Mouse (Mus musculus) heart, adult 2 months (tissue): ENCODE measurements around the gene Cpe.

Experiments
- CTCF ChIP-seq: fragments of 200-600 bp; IDR thresholded peaks from 2 replicates; pipeline ENCODE4 v1.8.1; 2022; ENCODE audit warnings: antibody characterized with exemption, mild to moderate bottlenecking, moderate library complexity
- POLR2A ChIP-seq: fragments of 200-500 bp; IDR thresholded peaks from 2 replicates; pipeline ENCODE4 v1.6.1; 2011; ENCODE audit warnings: mild to moderate bottlenecking, low read depth, low read length, control low read depth; ENCODE audit not compliant: insufficient read depth

DNA sequence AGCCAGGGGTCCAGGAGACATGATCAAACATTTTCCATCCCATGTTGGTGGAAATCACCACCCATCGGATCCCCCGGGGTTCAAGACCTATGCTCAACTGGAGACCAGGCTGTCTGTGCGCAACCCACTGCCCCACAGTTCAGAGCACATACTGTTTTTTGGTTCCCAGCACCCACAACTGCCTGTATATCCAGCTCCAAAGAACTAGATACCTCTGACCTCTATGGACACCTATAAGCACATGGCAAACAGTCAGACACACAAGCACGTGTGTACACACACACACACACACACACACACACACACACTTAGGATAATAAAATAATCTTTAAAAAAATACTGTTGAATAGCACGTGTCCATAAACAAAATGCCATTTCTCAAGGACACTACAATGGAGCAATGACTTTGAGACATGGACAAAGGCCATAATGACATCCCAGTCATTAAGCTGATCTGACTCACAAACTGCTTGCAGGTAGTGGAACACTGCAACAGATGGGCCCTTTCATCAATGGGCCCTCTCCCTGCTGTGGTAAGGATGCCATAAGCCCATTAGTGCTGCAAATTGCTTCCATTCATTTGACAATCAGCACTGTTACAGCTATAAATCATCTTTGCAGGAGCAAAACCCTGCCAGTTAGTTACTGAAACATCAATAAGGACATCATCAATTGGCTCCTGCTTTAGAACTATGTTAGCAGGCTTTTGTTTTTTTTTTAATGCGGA, 63.7 kb downstream of the Cpe start:
- TF ChIP-seq POLR2A (no peak), CTCF (no peak)
